Mouse (Mus musculus) cerebellum, postnatal 25 days (tissue): ENCODE measurements at regions not wholly inside any gene's neighbourhood (a gene's known extent, or its start where the extent isn't known, plus 50 kb on each side); places are given as distances from the start of the nearest gene placed in this dataset.

Experiments used
- DNase-seq, 2 experiments: peaks; one replicate each; pipeline ENCODE4 v3.0.0; 2021; ENCODE audit warnings: mixed read lengths in 2 of 2

DNA sequence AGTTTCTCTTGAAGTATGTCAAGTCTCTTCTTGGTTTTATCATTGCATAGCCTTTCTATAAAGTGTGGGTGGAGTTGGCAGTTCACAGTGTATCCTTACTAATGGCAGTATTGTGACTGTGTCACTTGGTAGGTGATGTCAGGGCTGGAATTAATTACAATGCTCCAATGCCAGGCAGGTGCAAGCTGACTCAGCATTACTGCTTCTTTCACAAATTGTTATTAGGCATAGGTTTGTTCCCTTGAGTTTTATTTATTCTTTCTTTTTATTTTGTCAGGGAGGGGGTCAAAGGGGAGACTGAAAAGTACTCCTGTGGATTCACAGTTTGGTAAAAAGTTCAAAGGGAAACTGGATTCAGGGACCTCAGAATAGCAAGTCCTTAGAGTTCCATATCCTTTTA lies 119.6 kb upstream of the Rbms1 start:
- DNase-seq: no peak

- DNase-seq: no peak
Observed at GRCm38 (mm10) chr2:61080006-61080405, 117.0 kb upstream of the Rbms1 start.

GRCm38 (mm10) chr2:61071025-61071424 lies 108.0 kb upstream of the Rbms1 start:
- DNase-seq: no peak

GRCm38 (mm10) chr2:61067877-61068276 lies 104.9 kb upstream of the Rbms1 start:
- no peak for DNase-seq

DNA sequence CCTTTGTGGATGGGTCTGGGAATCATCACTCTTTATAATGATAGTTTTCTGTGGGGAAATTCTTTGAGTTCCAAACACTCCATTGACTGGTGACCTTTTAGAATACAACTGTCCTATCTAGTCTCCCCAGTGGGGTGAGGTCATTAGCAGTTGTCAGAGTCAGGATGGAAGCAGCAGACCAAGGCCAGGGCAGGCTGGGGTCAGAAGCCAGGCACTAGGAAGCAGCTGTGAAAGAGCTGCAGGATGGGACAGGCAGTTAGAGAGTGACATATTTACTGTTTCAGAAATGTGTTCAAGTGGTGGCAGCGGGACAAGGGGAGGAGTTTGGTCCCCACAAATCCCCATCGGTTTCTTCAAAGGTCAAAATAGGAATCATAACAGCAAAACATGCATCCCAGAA lies 99.1 kb upstream of the Rbms1 start:
- no peak for DNase-seq

DNA sequence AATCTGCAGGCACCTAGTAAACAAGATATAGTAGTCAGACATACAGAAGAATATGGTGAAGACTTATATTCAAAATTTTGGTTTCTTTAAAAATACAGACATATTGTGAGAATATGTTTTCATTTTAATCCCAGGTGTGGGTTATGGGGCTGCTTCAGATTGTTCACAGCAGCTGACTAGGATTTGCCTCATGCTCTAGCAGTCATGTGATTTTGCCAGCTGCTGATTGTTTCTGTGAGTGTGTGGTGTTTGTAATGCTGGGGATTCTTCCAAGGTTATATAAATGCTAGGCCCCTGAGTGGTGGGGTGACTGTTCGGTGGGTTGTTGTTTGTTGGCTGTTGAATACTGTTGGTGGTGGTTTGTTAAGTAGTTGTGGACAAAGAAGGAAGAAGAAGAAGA lies 97.9 kb upstream of the Rbms1 start:
- DNase-seq: no peak

DNA sequence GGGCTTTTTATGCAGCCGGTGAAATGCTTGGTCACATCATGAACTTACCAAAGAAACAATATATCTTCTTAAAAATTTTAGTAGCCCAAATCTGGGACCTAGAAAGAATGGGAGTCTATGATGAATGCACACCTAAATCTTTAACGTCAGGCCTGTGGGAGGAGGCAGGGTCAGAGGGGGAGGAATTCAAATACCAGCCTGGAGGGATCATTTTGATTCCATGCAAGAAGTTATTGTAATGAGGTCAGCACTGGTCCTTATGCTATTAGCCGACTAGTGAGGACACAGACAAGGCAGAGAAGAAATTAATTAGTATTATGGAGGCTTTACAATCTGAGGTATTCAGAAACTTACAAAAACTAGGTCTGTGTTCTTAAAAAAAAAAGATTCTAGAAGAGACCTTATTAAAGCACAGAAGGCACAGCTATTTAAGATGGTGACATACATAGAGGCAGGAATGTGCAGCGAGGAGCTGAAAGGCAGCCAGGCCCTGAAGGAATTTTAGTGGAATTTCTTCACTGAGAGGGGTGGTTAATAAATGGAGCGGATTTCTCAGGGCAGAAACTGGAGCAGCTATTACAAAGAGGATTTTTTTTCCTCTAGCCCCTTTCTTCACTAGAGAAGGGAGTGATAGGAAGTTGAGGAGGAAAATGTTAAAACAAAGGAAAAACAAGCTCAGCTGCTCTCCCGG lies 95.7 kb upstream of the Rbms1 start:
- peak; percentile 6 to 20 for DNase-seq

GRCm38 (mm10) chr2:61052296-61052695 lies 89.3 kb upstream of the Rbms1 start:
- DNase-seq: no peak

DNA sequence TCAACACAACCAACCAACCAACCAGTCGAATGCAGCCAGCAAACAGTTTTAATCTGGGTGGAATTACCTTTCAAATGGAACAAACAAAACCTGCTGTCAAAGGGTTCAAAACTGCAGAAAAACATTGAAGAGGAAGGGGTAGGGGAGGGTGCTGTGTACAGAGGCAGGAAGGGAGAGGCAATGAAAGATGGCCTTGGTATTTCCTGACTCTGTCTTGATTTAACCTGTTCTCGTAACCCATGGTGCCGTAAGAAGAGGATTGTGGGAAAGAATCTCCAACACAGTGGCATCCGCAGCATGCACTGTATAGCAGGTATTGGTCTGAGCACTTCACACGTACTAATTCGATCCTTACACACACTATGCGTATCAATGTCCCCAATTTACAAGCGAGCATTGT lies 88.8 kb upstream of the Rbms1 start:
- DNase-seq: no peak

DNA sequence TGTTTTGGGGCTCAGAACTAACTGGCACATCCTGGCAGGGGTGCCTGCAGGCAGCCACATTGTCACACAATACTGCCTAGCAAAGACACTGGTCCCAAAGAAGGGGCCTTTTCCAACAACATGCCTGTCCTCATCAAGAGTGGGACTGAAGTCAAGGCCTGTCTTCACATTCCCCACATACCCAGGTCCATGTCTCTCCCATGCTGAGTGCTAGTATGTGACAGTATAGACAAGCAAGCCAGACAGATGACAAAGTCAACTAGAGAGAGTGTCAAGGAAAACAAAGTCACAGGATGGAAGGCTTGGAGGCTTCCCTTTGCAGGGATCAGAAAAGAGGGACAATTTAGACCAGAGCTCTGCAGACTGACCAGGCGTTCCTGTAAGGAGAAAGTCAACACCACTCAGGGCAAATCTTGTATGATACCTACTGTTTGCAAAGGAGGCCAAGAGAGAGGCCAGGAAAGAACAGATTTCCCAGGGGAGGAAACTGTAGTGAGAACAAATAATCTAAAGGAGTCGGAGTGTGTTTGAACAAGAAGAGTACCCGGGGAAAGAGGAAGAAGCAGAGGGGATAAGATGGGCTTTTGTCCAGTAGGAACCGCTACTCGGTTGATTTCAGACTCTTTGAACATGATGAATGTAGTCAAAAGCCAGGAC lies 83.2 kb upstream of the Rbms1 start:
- no peak for DNase-seq

- no peak for DNase-seq
Observed at GRCm38 (mm10) chr2:61045467-61045866, 82.5 kb upstream of the Rbms1 start.

GRCm38 (mm10) chr2:61032920-61033319 lies 69.9 kb upstream of the Rbms1 start:
- DNase-seq: no peak

- DNase-seq: no peak
Observed at GRCm38 (mm10) chr2:61029706-61030105, 66.7 kb upstream of the Rbms1 start.

DNA sequence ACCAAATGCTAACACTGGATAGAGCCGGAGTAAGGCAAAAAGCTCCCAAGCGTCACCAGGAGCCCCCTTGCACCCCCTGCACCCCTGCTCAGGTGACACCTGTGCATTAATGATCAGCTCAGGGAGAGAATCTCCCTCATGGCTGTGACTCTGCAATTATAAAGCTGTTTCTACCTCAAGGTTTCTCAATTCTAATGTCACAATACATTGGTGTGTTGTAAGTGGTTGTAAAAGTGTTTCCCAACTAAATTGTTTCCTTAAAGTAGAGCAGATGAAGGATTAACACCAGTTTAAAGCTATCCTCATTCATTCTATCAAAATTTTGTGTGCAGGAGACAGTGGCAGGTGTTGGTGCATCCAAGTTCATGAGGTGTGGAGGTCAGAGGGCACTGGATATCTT lies 65.6 kb upstream of the Rbms1 start:
- no peak for DNase-seq

DNA sequence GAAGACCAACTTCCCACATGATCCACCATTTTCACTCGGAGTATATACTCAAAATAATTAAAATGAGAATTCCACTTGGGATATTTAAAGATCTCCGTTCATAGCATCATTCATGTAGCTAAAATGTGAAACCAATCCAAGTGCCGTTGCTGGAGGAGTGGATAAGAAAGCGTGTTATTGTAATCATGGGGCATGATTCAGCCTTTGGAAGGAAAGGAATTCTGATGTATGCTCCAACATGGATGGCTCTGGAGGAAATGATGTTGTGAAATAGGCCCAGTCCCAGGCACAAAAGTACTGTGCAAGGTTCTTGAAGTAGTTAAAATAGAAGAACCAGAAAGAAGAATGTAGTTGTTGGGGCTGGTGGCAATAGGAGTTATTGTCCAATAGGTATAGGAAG lies 64.7 kb upstream of the Rbms1 start:
- no peak for DNase-seq

- no peak for DNase-seq
Observed at GRCm38 (mm10) chr2:61022411-61022810, 59.4 kb upstream of the Rbms1 start.

DNA sequence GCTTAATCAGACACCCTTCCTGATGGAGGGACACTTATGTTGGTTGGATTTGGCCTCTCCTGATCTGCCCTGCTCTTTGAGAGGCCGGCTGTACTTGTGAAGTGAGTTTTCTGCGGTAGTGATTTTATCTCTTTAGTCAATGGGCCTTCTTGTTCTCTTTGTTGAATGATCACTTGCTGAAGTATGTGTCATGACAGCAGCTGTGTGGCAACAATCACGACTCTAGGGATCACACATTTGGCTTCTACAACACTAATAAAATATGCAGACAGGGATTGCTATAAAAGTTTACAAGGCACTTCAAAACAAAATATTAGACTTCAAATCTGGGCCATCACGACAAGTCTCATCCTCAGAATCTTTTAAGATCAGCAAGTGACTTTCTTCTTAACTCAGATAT lies 57.8 kb upstream of the Rbms1 start:
- no peak for DNase-seq

DNA sequence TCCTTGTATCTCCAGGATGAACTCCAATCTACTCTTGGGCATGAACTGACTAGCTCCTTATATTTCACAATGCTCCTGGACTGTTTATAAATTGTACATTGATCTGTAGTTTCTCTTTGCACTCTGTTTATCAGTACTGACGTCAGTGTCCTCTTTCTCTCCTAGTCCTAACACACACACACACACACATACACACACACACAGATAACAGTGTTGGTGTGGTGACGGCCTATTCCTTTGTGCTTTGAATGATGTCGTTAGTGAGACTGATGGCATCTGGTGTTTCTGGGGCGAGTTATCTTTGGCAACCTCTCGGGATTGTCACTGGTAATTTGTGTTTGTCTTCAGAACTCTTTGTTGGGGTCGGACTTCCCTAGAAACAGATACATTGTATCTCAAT lies 50.0 kb upstream of the Rbms1 start:
- no peak for DNase-seq
